Mouse (Mus musculus) heart, postnatal 0 days (tissue): Measurements from ENCODE around the gene Cabp4. TPM values are rescaled to one million over a fixed set of nuclear protein-coding genes. Genes with fewer than 3 reads are reported as not detected.

Experiments
- ATAC-seq: fragments of 200-750 bp; cut with Nextera tagmentation; 2 replicates; pipeline ENCODE4 v1.8.0; 2017; ENCODE audit warnings: low read depth, moderate number of reproducible peaks, moderate library complexity; ENCODE audit not compliant: insufficient read depth
- DNase-seq: peaks from one replicate; pipeline ENCODE4 v3.0.0-alpha.2; 2016; ENCODE audit warnings: low spot score
- H3K27ac ChIP-seq: fragments of 300-500 bp; sonication (generic); 2 replicates; pipeline ENCODE4 v1.5.1; 2014; ENCODE audit warnings: low read depth, mild to moderate bottlenecking
- H3K27me3 ChIP-seq: fragments of 300-500 bp; sonication (generic); 2 replicates; pipeline ENCODE4 v1.6.1; 2014; ENCODE audit warnings: low read length, mixed read lengths; ENCODE audit not compliant: control insufficient read depth, insufficient read depth
- H3K36me3 ChIP-seq: fragments of 300-500 bp; sonication (generic); replicated peaks from 2 replicates; pipeline ENCODE4 v1.6.1; 2014; ENCODE audit warnings: low read length, mixed read lengths; ENCODE audit not compliant: control insufficient read depth, insufficient read depth
- H3K4me1 ChIP-seq: fragments of 300-500 bp; sonication (generic); 2 replicates; pipeline ENCODE4 v1.6.1; 2014; ENCODE audit warnings: antibody characterized with exemption; ENCODE audit not compliant: control insufficient read depth, insufficient read depth
- H3K4me2 ChIP-seq: fragments of 300-500 bp; sonication (generic); 2 replicates; pipeline ENCODE4 v1.6.1; 2014; ENCODE audit warnings: low read depth, mild to moderate bottlenecking, low read length, moderate library complexity
- H3K4me3 ChIP-seq: fragments of 300-500 bp; sonication (generic); 2 replicates; pipeline ENCODE4 v1.5.1; 2014; ENCODE audit warnings: low read depth, low read length
- H3K9ac ChIP-seq: fragments of 300-500 bp; sonication (generic); replicated peaks from 2 replicates; pipeline ENCODE4 v1.6.1; 2014; ENCODE audit warnings: low read depth, low read length, mixed read lengths
- H3K9me3 ChIP-seq: fragments of 300-500 bp; sonication (generic); replicated peaks from 2 replicates; pipeline ENCODE4 v1.6.1; 2016; ENCODE audit warnings: low read length; ENCODE audit not compliant: control insufficient read depth
- CTCF ChIP-seq: IDR thresholded peaks from 2 replicates; pipeline ENCODE4 v1.5.1; 2016; ENCODE audit warnings: antibody characterized with exemption, control low read depth, low read depth
- EP300 ChIP-seq: IDR thresholded peaks from 2 replicates; pipeline ENCODE4 v1.6.1; 2016; ENCODE audit warnings: antibody characterized with exemption, low read depth
- WGBS: fragments of 180-500 bp; shearing (Covaris S2); extraction: QIAGEN DNeasy Blood & Tissue Kit; methylation state at CpG from one replicate; pipeline ENCODE4 v1.1.7; 2014; 5-methylcytosine and 5-hydroxymethylcytosine counted together
- polyA plus RNA-seq: library from polyadenylated mRNA; unstranded; fragments of >200 nt; fragmentation: Nextera tagmentation; extraction: Ambion mirVana; gene quantifications from 2 replicates; pipeline ENCODE4 v1.2.1, GENCODE M21; 2015
- total RNA-seq: library from RNA; depleted of rRNA; stranded (reverse); fragments of >200 nt; gene quantifications from 2 replicates; pipeline ENCODE4 v1.2.3, GENCODE M21; 2014; ENCODE audit warnings: low replicate concordance

The Cabp4 gene
- total and polyA plus RNA-seq, 2 experiments from 2014 or later: 0.11 TPM; not detected in 1

- DNase-seq: peak; percentile 93
- H3K27me3 ChIP-seq: no peaks in the 10 kb centered on the region
- peaks cover 28% of the 10 kb centered on the region for H3K36me3 ChIP-seq
- peak within 1 kb of the TSS; percentile 96 for H3K9ac ChIP-seq
- H3K4me1 ChIP-seq: peaks cover 21% of the 10 kb centered on the region
- H3K27ac ChIP-seq: peak within 1 kb of the TSS; percentile 89
- peak; percentile 94 for ATAC-seq
- peak within 1 kb of the TSS; percentile 97 for H3K4me3 ChIP-seq
- 0% methylated on average over 30 of the region's 33 CpGs for WGBS
- TF ChIP-seq CTCF (no peak), EP300 (peak; percentile 80)
- H3K9me3 ChIP-seq: no peaks in the 10 kb centered on the region
- peak within 1 kb of the TSS; percentile 88 for H3K4me2 ChIP-seq
Observed at GRCm38 (mm10) chr19:4148491-4148806, 4.6 kb upstream of the Cabp4 start, which contains the start of gene Coro1b. Gene Coro1b, plus strand, starts transcription at chr19:4148619.

GRCm38 (mm10) chr19:4147782-4148490 is 4.1 kb upstream of the Cabp4 start:
- H3K4me1 ChIP-seq: peaks cover 20% of the 10 kb centered on the region
- DNase-seq (no peak), ATAC-seq (no peak)
- peak overlapping the region; percentile 88 for H3K4me2 ChIP-seq
- TF ChIP-seq CTCF: no peak
- TF ChIP-seq EP300: no peak
- H3K36me3 ChIP-seq: peaks cover 25% of the 10 kb centered on the region
- 42% methylated on average over 9 of the region's 9 CpGs for WGBS
- no peaks in the 10 kb centered on the region for H3K27me3 ChIP-seq
- H3K4me3 ChIP-seq: peak overlapping the region; percentile 97
- peak overlapping the region; percentile 96; the same call in 1 of the 2 replicates for H3K9ac ChIP-seq
- H3K9me3 ChIP-seq: no peaks in the 10 kb centered on the region
- H3K27ac ChIP-seq: peak overlapping the region; percentile 89

DNA sequence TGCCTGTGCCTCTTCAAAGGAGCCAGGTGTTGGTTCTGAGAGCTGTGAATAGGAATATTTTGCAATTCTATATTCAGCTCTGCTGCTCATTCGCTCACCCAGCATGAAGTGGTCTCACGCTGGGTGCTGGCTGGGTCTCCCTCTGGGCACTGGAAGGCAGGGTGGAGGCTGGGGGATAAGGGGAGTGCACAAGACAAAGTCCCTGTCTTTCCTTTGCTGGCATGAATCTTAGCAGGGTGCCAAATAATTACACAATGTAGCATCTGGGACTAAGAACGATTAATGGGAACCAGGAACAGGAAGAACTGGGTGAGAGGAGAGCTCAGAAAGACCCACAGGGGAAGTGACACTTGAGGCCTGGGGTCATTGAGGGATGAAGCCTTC is 3.2 kb upstream of the Cabp4 start:
- Histone ChIP-seq H3K4me1 (peaks cover 15% of the 10 kb centered on the region), H3K9ac (no peak overlapping the region), H3K27ac (no peak overlapping the region), H3K27me3 (no peaks in the 10 kb centered on the region), H3K9me3 (no peaks in the 10 kb centered on the region), H3K4me3 (no peak overlapping the region), H3K36me3 (peaks cover 15% of the 10 kb centered on the region), H3K4me2 (no peak overlapping the region)
- ATAC-seq (no peak), DNase-seq (no peak)
- TF ChIP-seq CTCF (no peak), EP300 (no peak)
- 53% methylated on average over 3 of the region's 3 CpGs for WGBS

- no peak overlapping the region for H3K9ac ChIP-seq
- 58% methylated on average over 12 of the region's 12 CpGs for WGBS
- DNase-seq (no peak), ATAC-seq (no peak)
- TF ChIP-seq CTCF (no peak), EP300 (no peak)
- peaks cover 15% of the 10 kb centered on the region for H3K4me1 ChIP-seq
- no peak overlapping the region for H3K4me2 ChIP-seq
- no peak overlapping the region for H3K4me3 ChIP-seq
- no peaks in the 10 kb centered on the region for H3K27me3 ChIP-seq
- H3K9me3 ChIP-seq: no peaks in the 10 kb centered on the region
- peaks cover 12% of the 10 kb centered on the region for H3K36me3 ChIP-seq
- H3K27ac ChIP-seq: no peak overlapping the region
Observed at GRCm38 (mm10) chr19:4146366-4147021, 2.7 kb upstream of the Cabp4 start.

DNA sequence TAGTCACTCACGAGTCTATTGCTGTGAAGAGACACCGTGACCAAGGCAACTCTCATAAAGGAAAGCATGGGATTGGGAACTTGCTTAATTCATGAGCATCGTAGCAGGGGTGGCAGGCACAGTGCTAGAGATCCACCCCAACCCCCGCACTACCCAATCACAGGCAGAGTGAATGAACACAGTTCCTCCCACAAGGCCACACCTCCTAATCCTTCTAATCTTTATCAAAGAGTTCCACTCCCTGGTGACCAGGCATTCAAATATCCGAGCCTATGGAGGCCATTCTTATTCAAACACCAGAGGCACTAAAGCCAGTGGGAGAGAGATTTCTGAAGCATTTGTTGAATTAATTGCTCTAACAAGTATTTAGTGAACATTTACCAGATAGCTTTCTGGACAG is 2.1 kb upstream of the Cabp4 start:
- DNase-seq (no peak), ATAC-seq (no peak)
- Histone ChIP-seq H3K27me3 (no peaks in the 10 kb centered on the region), H3K4me1 (peaks cover 15% of the 10 kb centered on the region), H3K9me3 (no peaks in the 10 kb centered on the region), H3K9ac (no peak overlapping the region), H3K36me3 (peaks cover 6% of the 10 kb centered on the region), H3K27ac (no peak overlapping the region), H3K4me3 (no peak overlapping the region), H3K4me2 (no peak overlapping the region)
- TF ChIP-seq CTCF: no peak
- no peak for TF ChIP-seq EP300
- 81% methylated on average over 5 of the region's 5 CpGs for WGBS
